8 mouse cellular contexts compared by ENCODE assay signal in the genomic region with DNA sequence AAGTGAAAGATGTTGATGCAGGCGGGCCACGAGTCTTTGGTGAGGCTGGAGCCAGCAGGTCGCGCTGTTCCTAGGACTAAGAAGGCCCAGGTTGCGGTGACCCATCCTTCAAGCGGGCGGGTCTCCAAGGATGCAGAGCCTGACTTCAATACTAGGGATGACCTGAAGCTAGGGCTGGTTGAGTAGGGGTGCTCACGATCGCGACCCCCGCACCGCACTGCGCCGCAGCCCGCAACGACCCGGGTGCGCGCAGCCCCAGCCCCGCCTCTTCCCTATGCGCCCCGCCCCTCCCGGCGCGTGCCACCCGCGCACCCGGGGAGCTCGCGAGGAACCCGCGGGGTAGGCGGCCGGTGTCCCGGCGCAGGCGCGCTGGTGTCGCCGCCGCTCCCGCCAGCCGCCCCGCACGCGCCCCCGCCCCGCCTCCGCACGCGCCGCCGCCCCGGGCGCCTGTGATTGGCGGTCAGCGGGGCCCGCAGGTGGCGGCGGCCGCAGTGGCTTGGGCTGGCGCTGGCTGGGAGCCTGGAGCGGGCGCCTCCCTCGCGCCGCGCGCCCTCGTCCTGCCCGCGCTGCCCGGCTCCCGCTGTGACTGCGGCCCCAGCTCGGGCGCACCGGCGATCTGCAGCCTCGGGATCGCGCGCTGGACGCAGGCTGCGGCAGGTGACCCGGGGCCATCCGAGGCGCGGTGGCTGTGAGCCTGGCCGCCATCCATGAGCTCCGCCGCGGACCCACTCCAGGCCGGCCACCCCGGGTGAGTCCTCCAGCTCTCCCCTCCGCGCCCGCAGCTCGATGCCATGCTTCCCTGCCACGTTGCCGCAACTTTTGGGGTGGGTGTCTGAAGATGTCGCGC. TPM values are rescaled to one million over a fixed set of nuclear protein-coding genes. Genes with fewer than 3 reads are reported as not detected.
DNase-seq lines count a peak whose midpoint lies in the region; ATAC-seq and TF ChIP-seq lines count a peak whose summit lies in the region.

No protein-coding gene starts in this region.

- TF ChIP-seq POLR2A in thymus, adult 2 months (IDR thresholded peaks at IDR 0.05; ENCODE audit: control insufficient read depth, extremely low read depth, insufficient read depth, low read length, poor library complexity) = no peak

- H3K9ac ChIP-seq in intestine, postnatal 0 days (ENCODE audit: low read depth, low read length) = peak overlapping the region; percentile 22; the same call in 1 of the 2 replicates

- WGBS in intestine, postnatal 0 days = 0% methylated on average over 49 of the region's 103 CpGs
- 3% methylated on average over 103 of the region's 103 CpGs for WGBS in thymus, adult 2 months

- H3K4me3 ChIP-seq in intestine, postnatal 0 days (ENCODE audit: low read depth, low read length) = peak overlapping the region; percentile 46
- H3K4me3 ChIP-seq in thymus, adult 2 months (ENCODE audit: control insufficient read depth, insufficient read depth, low read length) = no peak overlapping the region; the same call in 1 of the 2 replicates

- peak; percentile 72 for DNase-seq in adrenal gland, postnatal 10 days
- DNase-seq in embryo, embryonic 11 days = peak; percentile 60
- peak; percentile 97 for DNase-seq in heart, adult 11 months
- peak; percentile 67 to 73 for DNase-seq in left cerebral cortex, postnatal 14 days (ENCODE audit: low spot score in 2 of 2)
- DNase-seq in lung, postnatal 4 days = peak; percentile 12 to 53
- peak; percentile 72 to 74 for DNase-seq in right cerebral cortex, postnatal 36 days (ENCODE audit: low spot score in 2 of 2)
- no peak for DNase-seq in thymus, adult 2 months

- peak; percentile 54 for TF ChIP-seq CTCF in intestine, postnatal 0 days (IDR thresholded peaks at IDR 0.05; ENCODE audit: low read depth)
- TF ChIP-seq CTCF in thymus, adult 2 months (IDR thresholded peaks at IDR 0.05; ENCODE audit: borderline replicate concordance, control insufficient read depth, extremely low read depth, insufficient read depth, low read length, poor library complexity) = no peak

- H3K4me1 ChIP-seq in intestine, postnatal 0 days (replicated peaks; ENCODE audit: control insufficient read depth, insufficient read depth, low read length) = no peaks in the 10 kb centered on the region
- H3K4me1 ChIP-seq in thymus, adult 2 months (replicated peaks; ENCODE audit: control insufficient read depth, insufficient read depth, low read length) = no peaks in the 10 kb centered on the region

- peaks cover 40% of the 10 kb centered on the region for H3K27me3 ChIP-seq in intestine, postnatal 0 days (replicated peaks; ENCODE audit: control insufficient read depth, insufficient read depth, low read length)
- H3K27me3 ChIP-seq in thymus, adult 2 months (ENCODE audit: control insufficient read depth, insufficient read depth, low read length) = peaks cover 5% of the 10 kb centered on the region; the same call in 1 of the 2 replicates

- no peaks in the 10 kb centered on the region for H3K9me3 ChIP-seq in intestine, postnatal 0 days (ENCODE audit: control insufficient read depth)

- H3K4me2 ChIP-seq in intestine, postnatal 0 days (replicated peaks; ENCODE audit: low read depth) = peak overlapping the region; percentile 89

- ATAC-seq in intestine, postnatal 0 days = peak; percentile 59

- intact Hi-C loops in left cerebral cortex, postnatal 14 days (cut with DNase I) = loop anchor here (2.0 to 5.0 kb wide), 4 partner anchors 59 to 111 kb away; no protein-coding TSS in a partner anchor

- no peaks in the 10 kb centered on the region for H3K36me3 ChIP-seq in intestine, postnatal 0 days (ENCODE audit: control insufficient read depth, insufficient read depth)
- no peaks in the 10 kb centered on the region for H3K36me3 ChIP-seq in thymus, adult 2 months (ENCODE audit: control insufficient read depth, insufficient read depth, low read length)

- H3K27ac ChIP-seq in intestine, postnatal 0 days (ENCODE audit: low read depth, low read length) = no peak overlapping the region
- no peak overlapping the region for H3K27ac ChIP-seq in thymus, adult 2 months (ENCODE audit: control insufficient read depth, insufficient read depth, low read length)

RNA-seq across cellular contexts. Expression of a gene that starts 2.4 kb away (rescaled TPM):
- 1 to 10 TPM; 6.0 to 8.7 TPM for total RNA-seq in adrenal gland, postnatal 10 days (2021)
- 0.47 and 0.55 TPM in 2 replicates for polyA plus RNA-seq in intestine, postnatal 0 days (2015; fragmentation: Nextera tagmentation; extraction: Ambion mirVana)
- total RNA-seq in left cerebral cortex, postnatal 14 days (2021) = 10 to 100 TPM; 79.0 to 97.4 TPM
- 0.31 and 1.5 TPM in 2 replicates for polyA plus RNA-seq in thymus, adult 2 months (2012; rRNA removed)

Comparison
In these comparisons a context has a peak if more than half of its experiments do, and no peak if none do; other contexts are left out.
1. RNA of a gene that starts 2.4 kb away (total RNA-seq): 79.0 to 97.4 TPM in left cerebral cortex, postnatal 14 days; 6.0 to 8.7 TPM in adrenal gland, postnatal 10 days; every median in the first group is over 4 times any median in the second.